Mouse (Mus musculus): ENCODE data around the gene Gm3029. TPM values are rescaled to one million over a fixed set of nuclear protein-coding genes. Genes with fewer than 3 reads are reported as not detected.

Gene Gm3029
- not detected for total RNA-seq (2023)

GRCm38 (mm10) chr14:3931456-3931855 lies at the start of gene Gm3029:
TSS of gene Gm3029 (plus strand) at chr14:3931756.

GRCm38 (mm10) chr14:3883872-3884271 lies 47.7 kb upstream of the Gm3029 start, which contains the start of gene Gm2916:
TSS of gene Gm2916 (plus strand) at chr14:3884172.

GRCm38 (mm10) chr14:3963247-3963646 lies 31.7 kb downstream of the Gm3029 start, which contains the start of gene Gm3095:
TSS of gene Gm3095 (plus strand) at chr14:3963547.

Other genes starting within 250 kb of the Gm3029 start
- not detected for gene Gm3043, start 243.0 kb upstream of the Gm3029 start, total RNA-seq (2023)
- gene Gm3002, start 121.7 kb upstream of the Gm3029 start, total RNA-seq (2023), result not detected
- not detected for gene Gm3033, start 85.5 kb upstream of the Gm3029 start, total RNA-seq (2023)
- not detected for gene Gm2916, start 47.6 kb upstream of the Gm3029 start, total RNA-seq (2023)
- not detected for gene Gm3095, start 31.8 kb downstream of the Gm3029 start, total RNA-seq (2023)
- gene Gm3099, start 66.6 kb downstream of the Gm3029 start, total RNA-seq (2023), result not detected
- gene Gm5796, start 92.2 kb downstream of the Gm3029 start, total RNA-seq (2023), result not detected
- not detected for gene Gm3115, start 152.4 kb downstream of the Gm3029 start, total RNA-seq (2023)
- gene Gm8108, start 178.8 kb downstream of the Gm3029 start, total RNA-seq (2023), result not detected
- gene Gm3127, start 233.3 kb downstream of the Gm3029 start, total RNA-seq (2023), result not detected

Data from CD8-positive naive resting alpha-beta T cell, adult 57 days (primary cell).